ENCODE assay signal across 8 mouse cellular contexts in the genomic region with DNA sequence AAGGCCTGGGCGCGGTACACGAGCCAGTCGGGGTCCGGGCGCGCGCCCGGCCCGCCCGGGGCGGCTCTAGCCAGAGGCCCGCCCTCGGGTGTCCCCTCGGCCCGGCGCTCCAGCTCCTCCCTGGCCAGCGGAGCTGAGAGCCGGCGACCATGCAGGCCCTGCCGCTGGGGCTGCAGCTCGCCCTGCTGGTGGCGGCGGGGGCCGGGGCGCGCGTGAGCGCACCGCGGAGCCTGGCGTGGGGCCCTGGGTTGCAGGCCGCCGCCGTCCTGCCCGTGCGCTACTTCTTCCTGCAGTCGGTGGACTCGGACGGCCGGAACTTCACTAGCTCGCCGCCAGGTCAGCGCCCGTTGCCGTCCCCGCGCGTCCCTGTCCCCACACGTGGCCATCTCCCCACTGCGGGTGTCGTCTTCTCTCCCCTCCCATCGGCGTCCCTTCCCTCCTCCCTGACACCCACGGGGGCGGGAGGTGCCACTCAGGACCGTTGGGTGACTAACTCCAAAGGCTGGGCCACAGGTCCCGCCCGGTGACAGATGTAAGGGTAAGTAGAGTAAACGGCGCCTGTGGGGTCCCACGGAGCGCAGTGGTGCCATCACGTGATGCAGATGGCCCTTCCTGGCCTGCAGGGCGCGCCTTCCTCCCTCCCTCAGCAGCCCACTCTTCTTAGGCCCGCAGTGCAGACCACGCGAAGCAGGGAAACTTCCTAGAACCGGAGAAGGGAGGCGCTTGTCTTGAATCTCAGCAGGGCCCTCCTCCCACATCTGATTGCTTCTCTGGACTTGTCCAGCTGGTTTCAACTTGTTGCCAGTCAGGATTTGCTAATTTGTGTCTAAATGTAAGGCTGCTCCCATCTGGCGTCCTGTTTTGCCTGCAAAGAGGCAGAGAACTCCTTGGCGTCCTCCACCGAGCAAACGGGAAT. TPM values are rescaled to one million over a fixed set of nuclear protein-coding genes. Genes with fewer than 3 reads are reported as not detected.
DNase-seq lines count a peak whose midpoint lies in the region; ATAC-seq lines count a peak whose summit lies in the region.

A gene (plus strand): TSS at position 75 of the 916 bp plus-strand sequence.

- peak; percentile 82 for ATAC-seq in common myeloid progenitor, adult 5-6 weeks (replicated peaks; ENCODE audit: low read depth, poor library complexity, severe bottlenecking)
- ATAC-seq in megakaryocyte, adult 5-6 weeks (ENCODE audit: poor library complexity, severe bottlenecking) = peak; percentile 79

- peak; percentile 95 for DNase-seq in adipocyte (ENCODE audit: low spot score)
- peak; percentile 70 for DNase-seq in gastrocnemius, postnatal 10 days
- DNase-seq in hindlimb bud, embryonic 11.5 days (ENCODE audit: extremely low spot score, low read depth, low spot score) = peak; percentile 72
- peak; percentile 52 to 88 for DNase-seq in left cerebral cortex, adult 8-10 months (ENCODE audit: low spot score in 2 of 2)
- peak; percentile 86 for DNase-seq in right cerebral cortex, adult 18-20 months
- DNase-seq in c-Kit-positive CD71-positive TER-119-positive erythroid progenitor cells, embryonic 14.5 days (ENCODE audit: low spot score) = no peak

RNA-seq across cellular contexts. Expression of the gene that starts here (rescaled TPM):
- 7.6 and 8.7 TPM in 2 replicates for total RNA-seq in common myeloid progenitor, adult 5-6 weeks (2017)
- total RNA-seq in gastrocnemius, postnatal 10 days (2021) = 10 to 100 TPM; 12.4 to 16.8 TPM
- total RNA-seq in left cerebral cortex, adult 8-10 months (2022) = 1 to 10 TPM; 5.9 to 7.3 (median 6.9) TPM
- 3.9 and 4.0 TPM in 2 replicates for total RNA-seq in megakaryocyte, adult 5-6 weeks (2015)
- 4.2 and 4.6 TPM in 2 replicates for total RNA-seq in megakaryocyte, adult 5-6 weeks (2017)
